Mouse (Mus musculus): ENCODE data around the gene Cyb5d1. TPM values are rescaled to one million over a fixed set of nuclear protein-coding genes. Genes with fewer than 3 reads are reported as not detected.

Gene Cyb5d1
- 10 to 100 TPM; 28.4 to 40.6 TPM for total RNA-seq (2021)
- long read RNA-seq, transcript Cyb5d1-201 (4 exons, 753 nt) = major isoform, 6 of 13 reads
- long read RNA-seq, partial matches to known transcripts = 0 of 13 reads
- long read RNA-seq, other reads (novel, unspliced or antisense) = 7 of 13 reads

DNA sequence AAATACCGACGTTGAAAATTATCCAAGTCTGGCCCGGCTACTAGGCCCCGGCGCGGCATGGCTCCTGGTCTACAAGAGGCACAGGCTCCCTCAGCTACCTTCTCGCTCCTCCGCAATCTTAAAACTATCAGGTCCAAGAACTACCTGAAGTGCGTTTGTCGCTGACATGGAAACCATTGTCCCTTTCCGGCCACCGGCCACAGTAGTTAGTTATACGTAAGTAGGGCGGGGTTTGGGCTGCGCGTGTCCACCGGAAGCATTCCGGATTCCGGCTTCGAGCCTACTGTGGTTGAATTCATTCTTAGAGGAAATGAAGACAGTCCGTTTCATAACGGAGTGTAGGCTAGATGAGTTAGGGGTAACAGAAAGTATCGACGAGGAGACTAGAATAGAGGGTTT is at the start of gene Cyb5d1, which contains the start of gene Naa38:
Gene Cyb5d1 (minus strand): TSS at position 397 of the 399 bp plus-strand sequence.
Gene Naa38 (plus strand): TSS at position 253 of the 399 bp plus-strand sequence.
- peak; percentile 83 to 86 for DNase-seq (ENCODE audit: low spot score in 2 of 2)

DNA sequence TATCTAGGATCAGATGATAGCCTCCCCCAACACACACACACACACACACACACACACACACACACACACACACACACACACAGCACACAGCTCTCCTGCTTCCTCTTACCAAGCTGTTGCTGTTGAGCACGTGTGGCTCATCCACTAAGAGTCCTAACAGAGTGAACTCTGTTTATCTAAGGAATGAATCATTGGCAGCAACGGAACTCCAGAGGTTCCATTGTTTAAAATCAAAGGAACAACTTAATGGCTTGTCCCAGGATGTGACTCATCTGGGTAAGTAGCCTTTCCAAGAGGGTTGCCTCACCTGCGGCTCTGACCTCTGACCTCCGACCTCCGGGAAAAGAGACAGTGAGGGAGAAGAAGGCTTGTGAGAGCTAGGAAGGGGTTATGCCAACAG is 47.9 kb upstream of the Cyb5d1 start:
- DNase-seq (ENCODE audit: low spot score in 2 of 2) = no peak

DNA sequence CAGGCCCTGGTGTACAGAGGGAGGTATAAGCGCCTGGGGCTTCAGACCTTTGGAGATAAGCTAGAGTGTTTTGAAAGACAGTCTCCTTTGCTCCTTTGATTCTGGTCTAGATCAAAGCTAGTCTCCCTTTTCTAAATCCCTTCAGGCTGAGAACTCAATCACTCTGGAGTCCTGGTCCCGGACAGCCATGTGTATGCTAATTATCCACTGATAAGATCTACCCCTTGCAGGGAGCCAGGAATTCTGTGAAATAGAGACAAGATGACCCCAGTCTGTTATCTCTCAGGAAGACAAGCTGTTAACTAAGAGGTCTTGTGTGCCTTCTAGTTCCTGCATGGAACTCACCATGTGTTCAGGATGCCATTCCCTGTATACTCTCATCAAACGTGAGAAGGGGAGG is 41.9 kb upstream of the Cyb5d1 start:
- no peak for DNase-seq (ENCODE audit: low spot score in 2 of 2)

DNA sequence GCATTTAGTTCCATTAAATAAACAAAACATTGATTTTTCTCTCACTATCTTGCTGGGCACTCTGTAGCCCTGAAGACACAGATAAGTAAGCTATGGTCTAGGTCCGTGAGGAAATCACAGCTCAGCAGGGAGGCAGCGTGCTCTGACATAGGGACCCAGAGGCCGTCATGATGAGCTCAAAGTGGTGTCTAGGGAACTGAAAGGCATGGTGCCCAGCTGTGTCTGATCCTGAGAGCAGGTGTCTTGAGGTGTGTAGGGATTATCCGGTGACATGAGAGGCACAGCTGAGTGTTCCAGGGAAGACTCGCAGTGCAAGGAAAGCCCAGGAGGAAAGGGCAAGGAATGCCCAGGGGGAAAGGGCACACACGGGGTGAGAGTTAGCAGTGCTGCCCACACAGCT is 37.8 kb upstream of the Cyb5d1 start:
- no peak for DNase-seq (ENCODE audit: low spot score in 2 of 2)

DNA sequence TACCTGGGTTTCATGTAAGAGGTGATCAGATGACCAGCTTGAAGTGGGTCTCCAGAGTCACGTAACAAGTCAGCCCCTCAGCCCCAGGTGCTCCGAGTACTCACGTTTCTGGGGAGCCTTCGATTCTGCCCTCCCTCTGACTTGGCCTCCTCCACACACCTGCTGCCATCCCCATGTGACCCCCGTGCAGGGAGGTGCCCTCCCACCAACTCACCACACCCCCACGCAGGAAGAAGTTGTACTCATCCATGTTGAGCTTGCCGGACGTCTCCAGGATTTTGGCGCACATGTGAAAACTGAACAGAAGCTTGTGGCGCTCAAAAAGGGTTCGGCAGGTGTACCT is 37.2 kb upstream of the Cyb5d1 start:
- DNase-seq (ENCODE audit: low spot score in 2 of 2) = no peak

DNA sequence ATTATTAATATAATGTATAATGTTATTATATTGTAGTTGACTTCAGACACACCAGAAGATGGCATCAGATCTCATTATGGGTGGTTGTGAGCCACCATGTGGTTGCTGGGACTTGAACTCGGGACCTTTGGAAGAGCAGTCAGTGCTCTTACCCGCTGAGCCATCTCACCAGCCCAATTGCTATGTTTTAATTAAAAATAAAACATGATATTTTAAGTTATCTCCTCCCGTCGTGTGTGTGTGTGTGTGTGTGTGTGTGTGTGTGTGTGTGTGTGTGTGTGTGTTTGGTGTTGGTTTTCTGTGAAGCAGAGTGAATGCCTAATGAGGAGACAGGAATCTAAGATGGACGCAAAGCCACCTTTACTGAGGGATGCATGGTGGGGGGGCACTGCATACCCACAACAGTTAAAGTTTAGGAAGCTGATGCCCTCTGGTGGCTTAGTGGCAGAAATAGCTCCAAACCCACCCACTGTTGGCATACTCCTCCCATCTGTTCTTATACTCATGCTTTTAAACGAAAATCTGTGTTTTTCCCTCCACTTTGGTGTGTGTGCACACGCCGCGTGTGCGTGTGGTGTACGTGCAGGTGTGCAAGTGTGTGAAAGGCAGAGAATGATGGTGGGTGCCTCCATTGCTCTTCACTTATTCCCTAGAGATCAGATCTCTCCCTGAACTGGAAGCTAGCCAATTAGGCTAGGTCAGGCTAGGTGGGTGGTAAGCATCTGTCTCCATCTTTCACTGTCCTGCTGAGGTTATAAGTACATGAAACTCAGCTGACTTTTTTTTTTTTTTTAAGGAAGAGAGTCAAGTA is 36.6 kb upstream of the Cyb5d1 start:
- DNase-seq (ENCODE audit: low spot score in 2 of 2) = peak; percentile 74 to 80

DNA sequence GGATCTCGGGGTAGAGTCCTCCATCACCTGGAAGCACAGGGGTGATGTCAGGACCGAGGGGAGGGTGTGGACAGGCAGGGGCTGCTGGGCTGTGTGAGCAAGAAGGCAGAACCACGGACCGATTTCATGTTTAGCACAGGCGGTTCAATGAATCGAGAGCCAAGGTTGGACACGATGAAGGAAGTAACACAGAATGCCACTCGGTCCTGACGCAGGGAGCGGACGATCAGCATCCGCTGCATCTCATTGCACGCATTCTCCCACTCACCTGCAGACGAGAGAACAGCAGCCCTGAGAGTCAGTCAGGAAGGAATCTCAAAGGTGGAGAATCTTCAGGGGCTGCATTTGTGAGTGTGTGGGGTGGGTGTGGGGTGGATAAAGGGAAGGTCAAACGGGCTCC is 35.2 kb upstream of the Cyb5d1 start:
- DNase-seq (ENCODE audit: low spot score in 2 of 2) = no peak

DNA sequence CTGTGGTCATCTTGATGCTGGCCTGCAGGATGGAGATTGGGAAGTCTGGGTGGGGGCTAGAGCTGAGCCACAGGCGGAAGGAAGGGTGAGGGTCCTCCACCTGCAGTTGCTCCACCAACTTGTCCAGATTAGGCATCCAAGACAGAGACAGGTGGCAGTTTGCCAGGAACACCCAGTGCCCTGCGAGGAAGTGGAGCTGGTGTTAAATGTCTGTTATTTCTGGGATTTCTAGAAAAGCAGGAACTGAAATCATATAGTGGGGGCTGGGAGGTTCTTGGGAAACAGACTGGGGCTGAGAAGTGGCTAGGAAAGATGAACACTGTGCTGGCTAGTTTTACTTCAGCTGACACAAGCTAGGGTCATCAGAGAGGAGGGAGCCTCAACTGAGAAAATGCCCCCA is 33.9 kb upstream of the Cyb5d1 start:
- no peak for DNase-seq (ENCODE audit: low spot score in 2 of 2)

DNA sequence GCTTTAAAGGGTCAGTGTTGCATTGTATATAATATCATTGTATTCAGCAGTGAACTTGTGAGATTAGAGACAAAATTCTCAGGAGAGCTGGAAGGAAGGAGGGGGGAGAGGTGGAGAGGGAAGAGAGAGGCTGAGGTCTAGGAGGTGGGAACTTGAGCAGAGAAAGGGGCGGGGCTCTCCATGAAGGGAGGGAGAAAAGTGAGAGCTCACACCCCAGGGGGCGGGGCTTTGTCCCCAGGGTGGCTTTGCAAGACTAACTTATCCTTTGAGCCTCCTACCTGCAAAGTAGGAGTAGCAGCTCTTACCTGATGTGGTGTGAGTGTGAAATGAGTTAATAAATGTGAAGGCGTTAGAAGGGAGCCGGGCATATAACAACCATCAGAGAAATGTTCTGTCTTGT is 33.3 kb upstream of the Cyb5d1 start:
- no peak for DNase-seq (ENCODE audit: low spot score in 2 of 2)

DNA sequence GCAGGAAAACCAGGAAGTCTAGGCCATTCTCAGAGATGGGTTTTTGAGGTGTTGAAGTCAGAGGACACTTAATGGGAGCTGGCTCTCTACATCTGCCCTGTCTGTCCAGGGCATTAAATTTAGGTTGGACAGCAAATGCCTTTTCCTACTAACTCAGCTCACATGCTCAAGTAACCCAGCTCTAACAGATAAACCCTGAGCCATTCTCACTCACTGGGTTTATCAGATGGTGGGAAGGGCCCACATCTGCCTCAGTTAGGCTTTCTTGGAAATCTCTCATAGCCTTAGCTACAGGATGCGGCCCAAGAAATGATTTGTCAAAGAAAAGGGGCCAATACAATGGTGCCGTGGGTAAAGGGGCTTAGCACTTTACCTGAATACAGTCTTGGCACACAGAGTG is 30.8 kb upstream of the Cyb5d1 start:
- no peak for DNase-seq (ENCODE audit: low spot score in 2 of 2)

DNA sequence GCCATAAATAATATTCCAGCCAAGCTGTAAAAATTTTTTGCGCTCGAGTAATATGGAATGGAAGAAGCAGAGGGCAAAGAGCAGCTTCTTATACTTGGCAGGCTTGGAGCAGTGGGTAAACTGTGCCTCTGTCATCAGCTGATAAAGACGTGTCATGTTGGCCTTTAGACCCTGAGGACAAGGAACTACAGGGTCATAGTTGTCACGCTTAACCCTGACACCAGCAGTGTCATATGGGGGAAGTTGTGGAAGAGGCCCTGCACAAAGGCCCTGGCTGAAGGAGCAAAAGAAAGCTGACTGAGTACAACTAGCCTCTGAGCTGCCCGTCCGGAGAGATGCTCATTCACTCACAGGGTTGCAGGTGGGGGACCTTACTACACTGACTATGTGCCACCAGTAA is 28.5 kb upstream of the Cyb5d1 start:
- no peak for DNase-seq (ENCODE audit: low spot score in 2 of 2)

DNA sequence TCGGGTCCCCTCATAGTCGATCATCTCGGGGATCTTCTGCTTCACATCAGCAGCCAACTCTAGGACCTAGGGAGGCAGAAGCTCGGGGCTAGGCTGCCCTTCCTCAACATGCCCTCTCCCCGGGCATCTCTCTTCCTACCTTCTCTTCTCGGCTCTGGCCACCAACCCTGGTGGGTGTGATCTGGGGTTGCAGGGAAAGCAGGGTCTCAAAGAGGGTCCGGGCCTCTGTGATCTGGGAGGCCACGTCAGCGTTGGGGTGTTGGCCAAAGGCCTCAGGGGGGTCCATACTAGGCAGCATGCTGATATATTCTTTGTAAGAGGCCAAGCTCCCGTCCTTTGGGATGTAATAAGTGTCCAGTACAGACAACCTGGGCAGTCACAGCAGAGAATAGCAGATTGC is 27.4 kb upstream of the Cyb5d1 start:
- no peak for DNase-seq (ENCODE audit: low spot score in 2 of 2)

DNA sequence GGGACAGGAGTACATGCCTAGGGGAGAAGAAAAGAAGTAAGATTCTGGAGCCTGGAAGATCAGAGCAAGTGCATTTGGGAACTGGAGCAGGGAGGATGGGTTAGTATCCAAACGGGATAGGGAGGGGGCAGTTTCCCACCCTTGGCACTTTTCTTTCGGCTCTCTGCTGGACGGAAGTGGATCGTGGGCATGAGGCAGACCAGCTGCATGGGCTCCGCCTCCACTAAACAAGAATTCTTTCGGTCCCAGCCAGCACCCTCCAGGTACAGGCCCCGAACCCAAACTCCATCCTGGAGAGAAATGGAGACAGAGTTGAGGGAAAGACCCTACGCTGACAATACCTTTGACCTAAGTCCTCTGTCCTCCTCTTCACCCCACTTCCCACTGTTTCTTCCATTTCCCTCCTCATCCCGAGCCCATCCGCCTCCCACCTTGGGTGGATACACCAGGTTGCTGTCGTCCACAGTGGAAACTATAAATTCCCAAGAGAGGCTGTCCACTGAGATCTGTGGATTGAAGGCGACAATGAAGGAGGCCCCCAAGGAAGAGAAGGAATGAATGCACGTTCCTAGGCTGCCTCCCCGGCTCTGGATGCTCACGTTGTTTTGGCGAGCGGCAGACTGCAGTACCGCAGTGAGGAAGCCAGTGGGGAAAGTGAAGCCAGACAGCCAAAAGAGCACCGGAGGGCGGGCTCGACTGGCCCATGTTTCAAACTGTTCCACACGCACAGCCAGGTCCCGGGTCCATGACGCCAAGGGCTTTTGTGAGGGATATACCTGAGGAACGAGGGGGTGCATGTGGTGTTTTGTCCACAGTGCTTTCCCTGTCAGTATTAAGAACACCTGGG is 25.9 kb upstream of the Cyb5d1 start:
- peak in 1 of 2 experiments; percentile 7 for DNase-seq (ENCODE audit: low spot score in 2 of 2)

DNA sequence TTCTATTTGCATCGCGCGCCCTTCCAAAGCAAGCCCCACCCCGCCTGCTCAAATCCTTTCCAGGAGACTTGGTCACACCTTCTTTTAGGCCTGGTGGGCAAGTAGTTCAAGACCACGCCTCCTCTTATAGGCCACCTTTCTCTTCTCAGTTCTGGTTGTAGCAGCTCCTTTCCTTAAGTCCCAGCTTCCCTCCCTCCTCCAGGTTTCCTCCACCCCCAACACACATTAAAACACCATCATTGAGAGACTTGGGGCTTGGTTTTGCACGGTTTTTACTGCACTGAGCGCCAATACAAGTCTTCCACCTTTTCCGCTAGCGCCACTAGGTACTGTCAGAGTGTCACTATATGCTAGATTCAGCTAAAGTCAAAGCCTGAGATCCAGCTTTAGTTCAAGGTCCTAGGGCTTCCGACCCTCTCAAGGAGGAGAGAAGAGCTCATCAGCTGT is 25.1 kb upstream of the Cyb5d1 start:
- no peak for DNase-seq (ENCODE audit: low spot score in 2 of 2)

DNA sequence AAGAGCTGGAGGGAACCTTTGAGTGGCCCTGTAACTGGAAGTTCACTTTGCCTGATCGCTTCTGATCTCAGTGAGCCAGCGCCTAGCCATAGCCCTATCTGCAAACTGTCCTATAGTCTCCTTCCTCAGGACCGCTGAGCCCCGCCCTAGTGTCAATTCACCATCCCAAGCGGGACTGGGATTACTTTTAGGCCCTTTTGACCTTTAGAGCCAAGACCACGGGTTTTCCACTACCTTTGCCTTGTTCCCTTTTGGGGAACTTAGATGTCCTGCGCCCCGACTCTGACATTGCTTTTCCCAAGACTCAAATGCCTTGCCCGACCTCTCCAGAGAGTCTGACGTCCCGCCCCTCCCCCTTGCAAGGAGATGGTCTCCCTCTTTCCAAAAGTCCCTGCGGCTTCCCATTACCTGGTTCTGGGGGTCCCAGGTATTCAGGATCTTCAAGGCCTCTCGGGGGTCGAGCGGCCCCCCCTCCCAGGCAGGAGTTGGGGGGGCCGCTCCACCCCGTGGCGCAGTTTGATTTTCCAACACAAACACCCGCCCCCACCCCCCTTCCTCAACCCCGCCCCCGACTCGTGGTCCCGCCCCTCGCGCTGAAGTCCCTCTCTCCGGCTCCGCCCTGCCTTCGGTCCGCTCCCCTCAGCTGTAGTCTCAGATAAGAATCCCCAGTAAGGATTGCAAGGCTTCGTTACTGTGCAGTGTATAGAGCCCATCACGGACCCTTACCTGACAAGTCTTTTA is 24.6 kb upstream of the Cyb5d1 start:
- DNase-seq (ENCODE audit: low spot score in 2 of 2) = peak in 1 of 2 experiments; percentile 40

DNA sequence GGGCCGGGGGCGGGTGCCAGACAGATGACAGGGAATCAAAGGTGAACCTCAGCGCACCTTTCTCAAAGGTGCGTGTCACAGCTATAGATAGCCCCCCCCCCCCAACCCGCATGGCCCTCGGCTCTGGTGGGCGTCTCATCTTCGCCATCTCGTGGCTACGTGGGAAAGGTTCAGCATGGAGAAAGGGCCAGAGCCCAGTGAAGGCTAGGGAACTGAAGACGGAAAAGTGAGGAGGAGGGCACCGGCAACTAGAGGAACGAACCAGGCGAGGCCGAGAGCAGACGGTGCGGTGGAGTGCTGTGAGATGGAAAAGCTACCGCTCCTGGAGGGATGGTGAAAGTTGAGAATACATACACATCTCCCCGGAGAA is 24.0 kb upstream of the Cyb5d1 start:
- DNase-seq (ENCODE audit: low spot score in 2 of 2) = peak in 1 of 2 experiments; percentile 63

DNA sequence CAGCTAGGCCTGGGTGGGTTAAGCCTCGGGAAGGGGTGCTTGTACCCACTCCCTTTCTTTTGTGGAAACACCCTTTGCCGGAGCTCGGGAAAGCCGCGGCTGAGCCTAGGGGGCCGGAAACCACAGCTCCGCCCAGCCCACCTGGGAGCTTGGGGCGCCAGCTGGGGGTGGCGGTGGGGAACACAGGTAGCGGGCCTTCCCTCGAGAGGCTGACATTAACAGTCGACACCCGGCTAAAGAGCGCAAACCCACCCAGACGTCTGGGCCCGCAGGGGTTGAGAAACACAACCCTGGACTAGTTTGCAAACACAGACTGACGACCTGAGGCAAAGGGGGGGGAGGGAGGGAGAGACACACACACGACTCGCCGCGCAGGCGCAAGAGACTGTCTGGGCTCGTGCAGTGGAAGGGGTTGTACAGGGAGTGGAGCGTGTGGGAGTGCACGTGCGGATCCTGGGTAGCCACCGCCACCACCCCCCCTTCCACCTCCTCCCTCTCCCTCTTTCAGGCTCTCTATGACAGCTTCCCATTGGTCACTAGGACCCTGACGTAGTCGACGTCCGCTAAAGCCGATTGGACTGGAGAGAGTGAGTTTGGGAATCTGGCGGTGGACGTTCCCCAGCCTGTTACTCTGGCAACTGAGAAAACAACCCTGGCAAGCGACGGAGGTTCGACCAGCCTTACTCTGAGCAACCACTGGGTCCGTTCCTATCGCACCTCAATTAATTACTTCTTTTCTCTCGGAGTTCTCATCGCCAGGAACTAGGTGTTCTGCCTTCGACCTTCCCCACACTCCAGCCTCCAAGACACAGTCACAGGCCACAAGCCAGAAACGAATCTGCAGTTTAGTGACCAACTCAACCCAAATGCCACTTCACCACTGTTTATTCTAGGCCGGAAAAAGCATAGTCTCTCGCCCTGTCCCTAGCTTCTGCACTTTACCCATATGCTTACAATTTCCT is 23.3 kb upstream of the Cyb5d1 start:
- DNase-seq (ENCODE audit: low spot score in 2 of 2) = peak; percentile 80 to 88

DNA sequence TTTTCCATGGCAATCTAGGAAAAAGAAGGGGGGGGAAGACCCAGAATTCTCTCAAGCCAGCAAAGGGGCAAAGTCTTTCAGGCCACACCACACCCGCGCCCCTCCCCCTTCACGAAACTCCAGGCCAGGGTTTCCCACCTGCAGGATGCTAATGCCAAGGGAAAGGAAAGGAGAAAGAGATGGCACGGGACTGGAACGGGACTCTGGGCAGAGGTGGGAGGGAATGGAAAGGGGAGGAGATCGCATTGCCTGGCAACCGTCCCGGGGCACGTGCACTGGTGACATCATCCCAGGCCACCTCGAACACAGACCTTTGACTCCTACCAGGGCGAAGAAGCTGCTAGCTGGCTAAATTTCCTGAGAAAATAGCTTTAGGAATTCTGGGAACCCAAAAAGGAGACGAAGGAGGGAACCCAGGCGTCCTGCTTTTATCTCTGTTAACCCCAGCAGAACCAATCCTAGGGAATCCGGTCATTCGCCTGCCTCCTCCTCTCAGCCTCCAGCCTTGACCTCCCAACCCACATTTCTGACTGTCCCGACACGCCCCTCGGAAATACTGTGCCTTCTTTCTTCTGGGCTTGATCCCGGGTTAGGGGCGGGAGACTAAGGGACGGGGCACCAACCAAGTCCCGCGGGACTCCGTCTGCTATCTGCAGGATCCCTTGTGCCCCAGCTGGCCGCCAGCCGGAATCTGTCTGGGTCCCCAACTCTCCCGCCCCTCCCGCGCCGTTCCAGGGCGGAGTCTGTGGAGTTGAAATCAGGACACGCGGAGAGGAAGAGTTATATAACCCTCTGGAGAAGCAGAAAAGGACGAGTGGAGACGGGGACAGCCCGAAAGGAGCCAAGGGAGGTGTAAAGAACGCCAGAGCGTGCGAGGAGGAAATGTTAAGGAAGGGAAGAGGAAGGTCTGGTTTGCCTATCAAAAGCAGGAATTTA is 22.3 kb upstream of the Cyb5d1 start:
- peak; percentile 96 to 97 for DNase-seq (ENCODE audit: low spot score in 2 of 2)

DNA sequence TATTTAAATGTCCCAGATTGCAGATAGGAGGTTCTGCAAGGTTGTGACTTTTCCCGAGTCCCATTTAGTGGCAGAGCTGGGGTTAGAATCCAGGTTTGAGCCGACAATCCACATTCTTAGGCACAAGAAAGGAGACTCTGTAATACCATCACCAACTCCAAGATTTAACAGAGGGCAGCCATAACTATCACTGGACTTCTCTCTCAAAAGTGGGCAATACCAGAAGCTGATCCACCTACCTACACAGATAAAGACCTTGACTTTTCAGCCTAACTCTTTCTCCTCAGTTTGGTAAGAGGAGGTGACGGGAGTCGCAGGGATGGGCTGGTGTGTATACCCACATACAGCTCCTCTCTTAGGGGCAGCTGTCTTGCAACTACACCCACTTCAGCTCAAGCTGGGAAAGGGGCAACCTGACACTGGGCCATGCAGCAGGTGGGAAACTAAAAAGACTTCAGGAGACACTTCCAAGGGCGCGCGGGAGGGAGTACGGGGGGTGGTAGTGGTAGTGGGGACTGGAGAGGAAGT is 21.6 kb upstream of the Cyb5d1 start:
- no peak for DNase-seq (ENCODE audit: low spot score in 2 of 2)
